Mouse (Mus musculus) embryo, embryonic 10 days (tissue): ENCODE measurements around the gene Hfe2.
"Not testable (repeated sequence)": the region's sequence is repeated elsewhere in the genome, so short reads cannot be mapped to it uniquely, and the experiment has no call there.

ENCODE experiments used
- DNase-seq: peaks from one replicate; pipeline ENCODE4 v3.0.0-alpha.2; 2015; ENCODE audit warnings: low spot score

Gene Hfe2

GRCm38 (mm10) chr3:96524914-96525313, at the start of gene Hfe2:
Gene Hfe2, plus strand, starts transcription at chr3:96525172.
- DNase-seq = no peak

GRCm38 (mm10) chr3:96477084-96477483, 47.9 kb upstream of the Hfe2 start:
- DNase-seq = no peak

DNA sequence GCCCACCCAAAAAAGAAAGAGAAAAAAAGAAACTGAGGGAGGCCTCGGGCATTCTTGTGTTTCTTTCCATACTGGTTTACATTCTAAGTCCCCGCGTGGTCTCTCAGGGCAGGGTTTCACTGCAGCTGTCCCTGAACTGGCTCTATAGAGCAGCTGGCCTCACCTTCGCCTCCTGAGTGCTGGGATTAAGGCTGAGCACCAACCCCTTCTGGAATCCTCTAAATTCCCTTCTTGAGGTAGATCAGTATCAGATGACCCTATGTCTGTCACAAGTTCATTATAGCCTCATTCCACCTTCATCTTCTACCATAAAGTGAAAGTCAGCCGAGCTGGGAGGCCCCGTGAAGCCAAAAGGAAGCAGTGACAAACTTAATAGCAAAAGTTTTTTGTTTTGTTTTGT, 47.4 kb upstream of the Hfe2 start:
- DNase-seq = no peak

DNA sequence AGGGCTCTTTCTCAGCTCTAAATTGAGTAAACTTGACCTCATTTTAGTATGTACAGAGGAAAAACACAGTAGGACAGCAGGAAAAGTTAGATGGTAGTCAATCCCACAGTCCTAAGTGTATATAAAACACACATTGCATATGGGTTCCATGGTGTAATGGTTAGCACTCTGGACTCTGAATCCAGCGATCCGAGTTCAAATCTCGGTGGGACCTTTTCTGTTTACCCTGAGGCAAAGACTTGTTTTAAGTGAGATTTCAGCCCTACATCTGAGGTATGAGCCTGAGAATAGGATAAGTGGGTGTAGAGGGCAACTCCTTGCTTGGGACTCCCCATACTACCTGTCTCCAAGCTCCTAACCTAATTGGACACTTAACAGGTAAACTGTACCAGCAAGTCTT, 45.7 kb upstream of the Hfe2 start:
- no peak for DNase-seq

GRCm38 (mm10) chr3:96480684-96481270, 44.2 kb upstream of the Hfe2 start:
- DNase-seq = no peak

DNA sequence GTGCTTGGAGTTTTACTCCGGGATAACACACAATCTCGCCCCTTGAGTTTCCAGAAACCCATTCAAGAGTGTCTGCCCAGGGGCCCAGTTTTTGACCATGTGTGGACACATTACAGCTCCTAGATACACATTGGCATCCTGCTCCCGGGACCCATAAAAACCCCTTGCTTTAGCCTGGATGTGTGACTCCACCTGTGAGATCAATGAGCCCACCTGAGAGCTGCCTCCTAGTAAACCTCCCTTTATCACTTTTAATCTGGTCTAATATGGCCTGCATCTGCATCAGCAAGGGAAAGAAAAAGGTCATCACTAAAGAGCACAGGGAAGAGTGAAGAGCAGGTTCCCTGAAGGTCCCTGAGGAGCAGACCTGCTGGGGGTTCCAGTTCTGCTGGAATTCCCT, 43.1 kb upstream of the Hfe2 start:
- DNase-seq = no peak

DNA sequence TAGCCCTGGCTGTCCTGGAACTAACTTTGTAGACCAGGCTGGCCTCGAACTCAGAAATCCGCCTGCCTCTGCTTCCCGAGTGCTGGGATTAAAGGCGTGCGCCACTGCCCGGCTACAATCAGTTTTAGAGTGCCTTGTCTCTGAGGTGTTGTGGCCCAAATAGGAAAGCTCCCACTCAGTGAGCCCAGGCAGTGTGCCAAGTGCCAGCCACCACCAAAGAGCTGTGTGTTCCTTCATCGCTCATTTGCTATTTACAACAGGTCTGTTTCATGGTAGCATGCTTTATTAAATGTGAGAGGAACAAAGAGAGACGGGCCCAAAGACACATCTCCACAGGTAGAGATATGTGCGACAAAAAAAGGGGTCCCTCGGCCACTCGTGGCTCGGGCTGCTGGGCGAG, 42.5 kb upstream of the Hfe2 start:
- no peak for DNase-seq

DNA sequence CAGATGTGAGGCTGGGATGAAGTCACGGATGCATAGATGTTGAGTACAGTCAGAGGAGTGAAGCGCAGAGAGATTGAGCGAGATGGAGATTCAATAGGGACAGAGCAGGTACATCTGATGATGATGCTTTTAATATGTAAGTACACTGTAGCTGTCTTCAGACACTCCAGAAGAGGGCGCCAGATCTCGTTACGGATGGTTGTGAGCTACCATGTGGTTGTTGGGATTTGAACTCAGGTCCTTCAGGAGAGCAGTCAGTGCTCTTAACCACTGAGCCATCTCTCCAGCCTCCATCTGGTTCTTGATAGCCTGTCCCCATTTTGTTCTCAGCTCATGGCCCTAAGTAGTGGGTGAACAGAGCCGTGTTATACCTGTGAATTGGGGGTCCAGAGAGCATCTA, 41.9 kb upstream of the Hfe2 start:
- DNase-seq = not testable (repeated sequence)

GRCm38 (mm10) chr3:96483946-96484345, 41.0 kb upstream of the Hfe2 start:
- no peak for DNase-seq

GRCm38 (mm10) chr3:96484921-96485320, 40.1 kb upstream of the Hfe2 start:
- no peak for DNase-seq

DNA sequence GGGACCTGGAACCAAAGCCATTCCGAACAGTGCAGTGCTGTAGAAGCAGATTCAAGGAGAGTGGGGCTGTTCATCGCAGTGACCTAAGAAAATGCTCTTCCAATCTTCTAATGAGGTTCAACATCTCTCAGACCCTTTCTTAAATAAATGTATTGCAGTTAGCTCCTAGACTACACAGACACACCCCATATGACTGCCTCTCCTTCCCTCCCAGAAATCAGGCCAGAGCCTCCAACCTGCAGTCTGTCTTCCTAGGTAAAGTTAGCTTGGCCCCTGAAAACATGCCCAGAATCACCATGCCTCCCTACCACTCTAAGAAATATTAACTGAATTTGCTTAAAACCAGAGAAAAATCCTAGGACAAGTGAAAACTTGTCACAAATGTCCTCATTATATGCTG, 39.6 kb upstream of the Hfe2 start:
- DNase-seq = no peak

- DNase-seq = not testable (repeated sequence)
These were observed 38.7 kb upstream of the Hfe2 start for GRCm38 (mm10) chr3:96486064-96486827.

DNA sequence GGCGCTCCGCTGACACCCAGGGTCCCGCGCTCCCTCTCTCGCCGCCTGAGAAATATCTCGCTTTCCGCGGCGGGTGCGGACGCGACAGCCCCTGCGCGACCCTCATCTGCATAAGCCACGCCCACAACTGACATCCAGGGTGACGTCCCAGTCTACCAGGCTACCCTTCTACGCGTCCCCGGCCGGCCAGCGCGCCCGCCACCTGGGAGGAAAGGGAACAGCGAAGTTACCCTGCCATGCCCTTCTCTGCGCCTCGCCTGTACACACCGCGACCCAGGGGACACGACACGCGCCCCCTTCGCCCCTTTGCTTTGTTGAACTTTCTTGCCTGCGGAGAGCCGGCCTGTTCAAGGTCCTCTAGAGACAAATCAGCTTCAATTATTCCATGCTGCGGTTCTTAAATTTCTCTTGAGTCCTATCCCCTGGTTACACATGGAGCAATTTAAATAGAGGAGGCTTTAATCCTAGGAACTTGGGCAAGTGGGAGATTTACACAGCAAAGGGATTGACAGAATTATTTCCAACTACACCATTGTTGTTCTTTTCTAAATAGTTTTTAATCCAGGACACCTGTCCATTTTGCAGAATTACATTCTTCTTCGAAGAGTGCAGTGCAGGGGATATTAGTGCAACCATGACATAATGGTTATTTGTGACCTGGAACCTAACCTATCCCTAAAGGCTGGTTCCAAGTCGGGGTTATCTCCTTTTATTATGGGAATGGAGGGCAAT, 38.0 kb upstream of the Hfe2 start:
- not testable (repeated sequence) for DNase-seq

DNA sequence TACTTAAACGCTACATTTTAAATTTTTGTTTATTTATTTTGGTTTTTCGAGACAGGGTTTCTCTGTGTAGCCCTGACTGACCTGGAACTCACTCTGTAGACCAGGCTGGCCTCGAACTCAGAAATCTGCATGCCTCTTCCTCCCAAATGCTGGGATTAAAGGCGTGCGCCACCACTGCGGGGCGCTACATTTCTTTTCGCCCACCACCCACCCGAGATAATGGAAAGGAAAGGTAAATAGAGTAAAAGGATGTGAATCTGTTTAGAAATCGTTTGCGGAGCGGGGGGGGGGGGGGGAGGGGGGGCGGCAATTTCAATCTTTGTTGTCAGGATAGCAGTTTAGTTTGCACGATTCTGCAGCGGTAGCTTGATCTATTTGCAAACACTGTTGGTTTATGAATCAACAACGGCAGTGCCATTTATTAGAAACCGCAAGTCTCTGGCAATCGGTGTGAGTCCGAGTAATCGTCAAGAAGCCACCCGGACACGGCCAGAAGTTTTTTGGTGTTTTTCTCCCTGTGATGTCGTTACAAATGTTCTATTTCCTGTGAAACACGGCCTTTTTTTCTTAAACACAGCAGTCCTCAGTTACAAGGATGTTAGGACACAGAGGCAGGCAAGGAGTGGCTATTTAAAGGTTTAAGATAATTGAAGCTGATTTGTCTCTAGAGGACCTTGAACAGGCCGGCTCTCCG, 37.2 kb upstream of the Hfe2 start:
- DNase-seq = peak; percentile 40

DNA sequence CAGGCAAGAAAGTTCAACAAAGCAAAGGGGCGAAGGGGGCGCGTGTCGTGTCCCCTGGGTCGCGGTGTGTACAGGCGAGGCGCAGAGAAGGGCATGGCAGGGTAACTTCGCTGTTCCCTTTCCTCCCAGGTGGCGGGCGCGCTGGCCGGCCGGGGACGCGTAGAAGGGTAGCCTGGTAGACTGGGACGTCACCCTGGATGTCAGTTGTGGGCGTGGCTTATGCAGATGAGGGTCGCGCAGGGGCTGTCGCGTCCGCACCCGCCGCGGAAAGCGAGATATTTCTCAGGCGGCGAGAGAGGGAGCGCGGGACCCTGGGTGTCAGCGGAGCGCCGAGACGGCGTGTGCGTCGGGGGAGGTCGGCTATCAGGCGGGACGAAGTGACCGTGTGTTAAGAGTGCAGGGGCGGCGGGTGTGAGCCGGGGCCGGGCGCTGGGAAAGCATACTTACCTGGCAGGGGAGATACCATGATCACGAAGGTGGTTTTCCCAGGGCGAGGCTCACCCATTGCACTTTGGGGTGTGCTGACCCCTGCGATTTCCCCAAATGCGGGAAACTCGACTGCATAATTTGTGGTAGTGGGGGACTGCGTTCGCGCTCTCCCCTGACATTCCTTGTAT, 36.6 kb upstream of the Hfe2 start:
- DNase-seq = not testable (repeated sequence)

- DNase-seq = not testable (repeated sequence)
These were observed 35.9 kb upstream of the Hfe2 start for GRCm38 (mm10) chr3:96488907-96489629.

GRCm38 (mm10) chr3:96489636-96490035, 35.3 kb upstream of the Hfe2 start:
- DNase-seq = not testable (repeated sequence)

DNA sequence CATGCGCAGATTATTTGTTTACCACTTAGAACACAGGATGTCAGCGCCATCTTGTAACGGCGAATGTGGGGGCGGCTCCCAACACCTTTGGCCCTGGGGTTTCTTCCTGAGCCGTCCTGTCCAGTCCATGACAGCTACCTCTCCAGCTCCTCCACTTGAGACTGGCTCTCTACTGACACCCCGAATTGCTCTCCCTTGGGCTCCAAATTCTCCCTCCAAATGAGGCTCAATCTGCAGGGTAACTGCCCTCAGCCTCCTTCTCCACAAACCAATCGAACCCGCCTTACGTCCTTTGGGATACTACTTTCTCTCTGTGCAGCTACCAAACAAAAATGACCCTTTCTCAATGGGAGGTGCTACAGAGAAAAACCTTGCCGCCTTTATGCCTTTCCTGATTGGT, 30.5 kb upstream of the Hfe2 start:
- DNase-seq = not testable (repeated sequence)

- no peak for DNase-seq
These were observed 30.1 kb upstream of the Hfe2 start for GRCm38 (mm10) chr3:96494912-96495311.

DNA sequence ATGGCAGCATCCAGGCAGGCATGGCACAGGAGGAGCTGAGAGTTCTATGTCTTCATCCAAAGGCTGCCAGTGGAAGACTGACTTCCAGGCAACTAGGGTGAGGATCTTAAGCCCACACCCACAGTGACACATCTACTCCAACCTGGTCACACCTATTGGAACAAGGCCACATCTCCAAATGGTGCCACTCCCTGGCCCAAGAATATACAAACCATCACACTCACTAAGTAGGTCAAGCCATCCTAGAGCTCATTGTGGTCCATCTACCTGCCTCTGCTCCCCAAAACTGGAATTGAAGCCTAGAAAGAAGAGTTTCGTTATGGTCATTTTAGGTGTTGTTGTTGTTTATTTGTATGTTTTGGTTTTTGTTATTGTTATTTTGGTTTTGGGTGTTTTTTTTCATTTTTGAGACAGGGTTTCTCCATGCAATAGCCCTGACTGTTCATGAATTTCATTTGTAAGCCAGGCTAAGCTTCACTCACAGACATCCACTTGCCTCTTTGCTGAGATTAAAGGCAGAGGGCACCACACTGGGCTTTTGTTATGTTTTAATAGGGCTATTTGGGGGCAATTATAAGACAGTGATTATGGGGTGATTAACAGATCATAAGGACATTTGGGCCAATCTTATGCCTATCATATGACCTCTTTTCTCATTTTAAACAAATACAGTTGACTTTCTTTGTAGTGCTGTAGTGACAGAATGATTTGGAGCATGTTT, 29.3 kb upstream of the Hfe2 start:
- no peak for DNase-seq

DNA sequence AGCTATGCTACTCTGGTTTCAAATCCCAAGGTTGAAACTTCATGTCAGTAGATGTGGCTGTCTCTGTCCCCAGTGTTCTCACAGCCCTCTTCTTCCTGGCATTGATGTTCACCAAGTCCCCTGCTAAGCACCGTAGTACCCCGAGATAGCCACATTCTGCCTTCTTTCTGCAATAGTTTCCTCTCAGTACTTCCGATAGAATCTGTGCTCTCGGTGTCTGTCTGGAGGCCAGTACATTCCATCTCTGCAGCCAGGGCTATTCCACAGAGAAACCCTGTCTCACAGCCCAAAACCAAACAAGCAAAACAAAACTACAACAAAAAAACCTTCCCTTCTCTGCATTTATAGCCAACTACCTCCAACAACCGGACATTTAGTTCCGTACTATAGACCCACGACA, 28.8 kb upstream of the Hfe2 start:
- DNase-seq = no peak
